Mouse (Mus musculus) ES-E14 (cell line): ENCODE measurements around the gene Glt6d1.

Experiments
- CHD2 ChIP-seq: IDR thresholded peaks from 2 replicates; pipeline ENCODE4 v1.6.1; 2014; ENCODE audit warnings: mild to moderate bottlenecking, low read depth, low read length, inconsistent platforms
- HCFC1 ChIP-seq: IDR thresholded peaks from 2 replicates; pipeline ENCODE4 v1.6.1; 2012; ENCODE audit warnings: low read length, inconsistent platforms, borderline replicate concordance; ENCODE audit not compliant: insufficient read depth
- MAFK ChIP-seq: IDR thresholded peaks from 2 replicates; pipeline ENCODE4 v1.6.1; 2014; ENCODE audit warnings: mild to moderate bottlenecking, low read depth, low read length, inconsistent platforms; ENCODE audit not compliant: insufficient read depth
- ZC3H11A ChIP-seq: IDR thresholded peaks from 2 replicates; pipeline ENCODE4 v1.6.1; 2012; ENCODE audit warnings: low read depth, mild to moderate bottlenecking, inconsistent platforms, low read length, borderline replicate concordance

DNA sequence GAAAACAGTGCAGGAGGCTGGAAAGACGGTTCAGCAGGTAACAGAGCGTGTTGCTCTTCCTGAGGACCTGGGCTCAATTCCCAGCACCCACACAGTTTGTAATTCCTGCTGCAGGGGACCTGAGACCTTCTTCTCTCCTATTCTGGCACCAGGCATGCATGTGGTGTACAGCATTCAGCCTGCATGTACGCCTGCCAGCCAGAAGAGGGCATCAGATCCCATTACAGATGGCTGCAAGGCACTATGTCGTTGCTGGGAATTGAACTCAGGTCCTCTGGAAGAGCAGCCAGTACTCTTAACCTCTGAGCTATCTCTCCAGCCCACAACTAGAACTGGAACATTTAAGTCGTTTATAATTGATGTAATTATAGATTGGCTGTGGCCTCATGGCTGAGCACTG, 2.3 kb downstream of the Glt6d1 start:
- TF ChIP-seq ZC3H11A, result no peak
- no peak for TF ChIP-seq HCFC1
- no peak for TF ChIP-seq MAFK
- TF ChIP-seq CHD2, result no peak
